Mouse (Mus musculus): ENCODE measurements around the gene Cfap74.

- no peak for TF ChIP-seq POLR2A (IDR thresholded peaks at IDR 0.05; ENCODE audit: insufficient read depth, low read depth, low read length)
- TF ChIP-seq CTCF (IDR thresholded peaks at IDR 0.05): no peak
- 0 out of 2 replicates have a peak, but pooled peaks have one; percentile 24 for TF ChIP-seq EP300 (IDR thresholded peaks at IDR 0.05; ENCODE audit: insufficient read depth, low read depth, low read length)
Observed at GRCm38 (mm10) chr4:155433993-155434392, 25.0 kb downstream of the Cfap74 start.
